Mouse (Mus musculus) kidney, adult 10 weeks (tissue): ENCODE measurements around the gene Foxo4. TPM values are rescaled to one million over a fixed set of nuclear protein-coding genes. Genes with fewer than 3 reads are reported as not detected.

Experiments used
- polyA plus RNA-seq: library from polyadenylated mRNA; stranded (reverse); fragments of 350-450 nt; fragmentation: Illumina TruSeq; extraction: RNeasy Lipid Tissue Mini Kit (QIAGEN cat#74804); gene quantifications from one replicate; pipeline ENCODE4 v1.2.3, GENCODE M21; 2014; ENCODE audit warnings: low read depth, low replicate concordance

Gene Foxo4
- polyA plus RNA-seq: 12.3 TPM

GRCm38 (mm10) chrX:101253952-101254729, at the start of gene Foxo4:
TSS of gene Foxo4 (plus strand) at chrX:101254528.

GRCm38 (mm10) chrX:101221834-101222795, 32.2 kb upstream of the Foxo4 start, which contains the start of gene Snx12:
TSS of gene Snx12 (minus strand) at chrX:101222563.

GRCm38 (mm10) chrX:101263892-101264291, 9.6 kb downstream of the Foxo4 start, which contains the start of gene Gm614:
TSS of gene Gm614 (minus strand) at chrX:101263992.

GRCm38 (mm10) chrX:101268025-101268754, 13.9 kb downstream of the Foxo4 start, which contains the start of gene Il2rg:
TSS of gene Il2rg (minus strand) at chrX:101268255.

GRCm38 (mm10) chrX:101268755-101269124, 14.4 kb downstream of the Foxo4 start, which contains the start of gene Gm20489:
TSS of gene Gm20489 (minus strand) at chrX:101269023.

DNA sequence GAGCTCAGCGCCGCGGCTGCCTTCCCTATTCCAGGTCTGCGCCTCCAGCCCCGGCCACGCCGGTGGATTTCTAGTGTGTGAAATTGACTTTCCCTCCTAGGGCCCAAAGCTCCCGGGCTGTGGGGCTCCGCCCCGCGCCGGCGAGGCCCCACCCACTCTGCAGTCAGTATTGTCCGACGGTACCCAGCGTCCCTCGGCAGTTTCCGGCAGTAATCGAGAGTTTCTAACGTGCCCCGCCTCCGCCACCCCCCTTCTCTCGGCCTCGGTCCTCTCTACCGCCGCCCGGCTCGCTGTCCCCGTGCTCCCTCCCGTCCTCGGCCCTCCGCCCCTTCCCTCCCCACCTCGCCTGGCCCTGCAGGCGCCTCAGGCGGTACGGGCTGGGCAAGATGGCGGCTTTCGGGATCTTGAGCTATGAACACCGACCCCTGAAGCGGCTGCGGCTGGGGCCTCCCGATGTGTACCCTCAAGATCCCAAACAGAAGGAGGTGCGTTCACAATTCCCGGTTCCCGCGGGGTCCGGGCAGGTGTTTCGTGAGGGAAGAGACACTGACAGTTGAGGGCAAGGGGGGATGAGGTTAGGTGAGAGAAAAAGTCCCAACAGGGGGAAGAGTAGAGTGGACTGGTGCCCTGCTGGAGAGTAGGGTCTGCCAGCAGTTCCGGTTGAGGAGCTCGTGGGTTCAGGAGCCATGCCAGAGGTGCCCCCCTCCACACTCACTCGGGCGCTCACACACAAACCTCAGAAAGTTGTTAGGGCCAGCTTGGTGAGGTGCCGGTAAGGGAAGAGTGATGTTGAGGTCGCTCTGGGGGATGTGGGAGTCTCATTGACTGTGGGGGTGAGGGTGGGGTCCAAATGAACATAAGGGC, 19.8 kb downstream of the Foxo4 start, which contains the start of gene Med12:
Gene Med12, plus strand, starts transcription at position 156 of the 864 bp plus-strand sequence.

DNA sequence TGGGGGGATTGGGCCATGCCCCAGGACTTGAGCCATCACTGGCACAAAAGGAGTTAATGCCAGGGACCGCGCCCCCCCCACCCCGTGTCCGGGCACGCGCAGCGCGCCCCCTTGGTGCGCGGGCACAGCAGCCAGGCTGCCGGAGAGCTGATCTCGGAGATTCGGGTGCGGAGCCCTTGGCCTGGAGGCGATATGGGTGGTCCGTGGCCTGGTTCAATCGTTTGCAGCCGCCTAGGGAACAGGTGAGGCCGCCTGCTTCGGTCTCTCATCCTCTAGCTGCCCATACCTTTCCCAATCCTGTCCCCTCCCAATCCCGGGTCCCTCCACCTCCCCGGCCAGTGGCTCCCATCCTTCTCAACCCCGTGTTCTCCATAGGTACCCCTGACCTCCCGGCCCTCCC, 44.7 kb downstream of the Foxo4 start, which contains the start of gene Nlgn3:
Gene Nlgn3, plus strand, starts transcription at position 114 of the 400 bp plus-strand sequence.

Other genes starting within 250 kb of the Foxo4 start
- gene Tex11, start 194.9 kb upstream of the Foxo4 start, polyA plus RNA-seq: not detected
- 0.44 TPM for gene Slc7a3, start 168.5 kb upstream of the Foxo4 start, polyA plus RNA-seq
- gene Snx12, start 32.0 kb upstream of the Foxo4 start, polyA plus RNA-seq: 38.9 TPM
- not detected for gene Gm614, start 9.5 kb downstream of the Foxo4 start, polyA plus RNA-seq
- gene Il2rg, start 13.7 kb downstream of the Foxo4 start, polyA plus RNA-seq: 8.2 TPM
- gene Gm20489, start 14.5 kb downstream of the Foxo4 start, polyA plus RNA-seq: not detected
- 3.2 TPM for gene Med12, start 19.5 kb downstream of the Foxo4 start, polyA plus RNA-seq
- gene Nlgn3, start 44.6 kb downstream of the Foxo4 start, polyA plus RNA-seq: not detected
- gene Gjb1, start 121.8 kb downstream of the Foxo4 start, polyA plus RNA-seq: 6.3 TPM
- 11.8 TPM for gene Zmym3, start 166.3 kb downstream of the Foxo4 start, polyA plus RNA-seq
- 195 TPM for gene Nono, start 174.8 kb downstream of the Foxo4 start, polyA plus RNA-seq
- gene Itgb1bp2, start 194.6 kb downstream of the Foxo4 start, polyA plus RNA-seq: not detected